Mouse (Mus musculus) embryo, embryonic 11 days (tissue): Measurements from ENCODE around the gene Stk10.

ENCODE experiments used
- DNase-seq: peaks from one replicate; pipeline ENCODE4 v3.0.0-alpha.2; 2015

Stk10 gene

GRCm38 (mm10) chr11:32571103-32571502 is 38.0 kb downstream of the Stk10 start:
- DNase-seq: no peak

- DNase-seq: no peak
Observed at GRCm38 (mm10) chr11:32573669-32574068, 40.6 kb downstream of the Stk10 start.

DNA sequence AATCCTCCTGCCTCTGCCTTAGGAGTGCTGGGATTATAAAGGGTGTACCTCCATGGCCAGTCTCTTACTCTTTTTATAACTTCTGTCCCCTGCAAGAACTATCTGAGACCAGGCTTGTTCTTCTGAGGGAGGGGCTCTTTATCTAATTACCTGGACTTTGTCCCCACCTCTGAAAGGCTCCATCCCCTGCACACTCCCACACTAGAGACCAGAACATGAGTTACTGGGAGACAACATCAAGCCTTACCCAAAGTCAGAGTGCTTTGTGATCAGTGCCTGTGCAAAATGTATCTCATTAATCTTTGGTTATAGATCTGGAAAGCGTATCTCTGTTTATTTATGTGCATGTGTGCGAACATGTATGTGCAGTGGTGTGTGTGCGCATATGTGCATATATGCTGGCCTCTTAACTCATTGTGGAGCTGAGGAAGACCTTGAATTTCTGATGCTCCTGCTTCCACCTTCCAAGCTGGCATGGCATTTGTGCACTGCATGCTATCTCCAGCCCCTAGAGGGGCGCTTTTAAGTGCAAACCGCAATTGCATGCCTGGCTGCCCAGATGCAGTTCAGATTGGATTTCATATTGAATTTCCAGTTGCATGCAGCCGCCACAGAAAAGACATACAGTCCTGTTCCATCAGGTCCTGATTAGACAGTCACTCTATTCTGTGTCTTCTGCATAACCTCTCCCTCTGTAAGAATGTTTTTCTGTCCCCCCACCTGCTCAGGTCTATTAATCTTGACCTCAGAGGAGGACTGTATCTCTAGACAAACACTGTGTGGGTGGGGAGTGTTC is 43.1 kb downstream of the Stk10 start:
- no peak for DNase-seq

GRCm38 (mm10) chr11:32576760-32577050 is 43.6 kb downstream of the Stk10 start:
- DNase-seq: no peak

DNA sequence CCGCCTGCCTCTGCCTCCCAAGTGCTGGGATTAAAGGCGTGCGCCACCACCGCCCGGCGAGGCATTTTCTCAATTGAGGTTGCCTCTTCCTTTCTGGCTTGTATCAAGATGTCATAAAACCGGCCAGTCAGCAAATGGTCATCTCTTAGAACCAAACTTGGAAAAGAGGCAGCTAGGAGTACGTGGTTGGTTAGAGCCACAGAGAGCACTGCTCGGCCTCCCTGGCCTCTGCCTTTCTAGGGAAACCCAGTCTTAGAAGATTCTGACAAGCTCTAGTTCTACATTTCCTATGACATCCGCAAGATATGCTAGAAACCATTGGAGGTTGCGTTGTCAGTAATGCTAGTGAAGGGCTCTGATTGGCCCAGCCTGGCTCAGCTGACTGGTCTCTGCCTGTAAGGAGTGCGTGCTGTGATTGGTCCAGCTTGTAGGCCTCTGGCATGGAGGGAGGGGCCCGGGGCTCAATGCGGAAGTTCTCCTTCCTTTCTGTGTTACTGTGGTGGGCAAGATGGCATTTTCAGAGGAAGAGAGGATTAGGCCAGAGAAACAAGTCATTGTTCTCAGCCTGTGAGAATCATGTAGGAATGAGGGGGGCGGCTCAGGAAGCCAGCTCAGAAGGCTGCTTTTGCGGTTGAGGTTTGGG is 47.3 kb downstream of the Stk10 start:
- no peak for DNase-seq

DNA sequence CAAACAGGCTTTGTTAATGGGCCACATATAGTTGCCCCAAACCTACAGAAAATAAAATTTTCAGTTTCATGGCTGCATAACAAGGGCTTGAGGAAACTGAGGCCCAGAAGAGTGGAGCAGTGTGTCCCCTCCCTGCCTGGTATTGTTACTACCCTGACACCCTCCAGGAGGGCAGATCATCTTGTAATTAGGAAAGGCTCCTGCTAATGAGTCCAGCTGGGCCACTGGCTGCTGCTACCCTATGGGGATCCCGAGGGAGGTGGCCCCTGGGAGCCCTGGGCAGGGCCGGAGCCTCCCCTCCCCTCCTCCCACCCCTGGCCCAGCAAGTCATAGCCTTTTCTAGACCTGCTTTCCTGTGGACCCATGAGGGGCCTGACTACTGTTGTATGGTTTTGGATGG is 47.9 kb downstream of the Stk10 start:
- no peak for DNase-seq

- no peak for DNase-seq
Observed at GRCm38 (mm10) chr11:32582813-32583212, 49.7 kb downstream of the Stk10 start.

- no peak for DNase-seq
Observed at GRCm38 (mm10) chr11:32585996-32586395, 52.9 kb downstream of the Stk10 start.

DNA sequence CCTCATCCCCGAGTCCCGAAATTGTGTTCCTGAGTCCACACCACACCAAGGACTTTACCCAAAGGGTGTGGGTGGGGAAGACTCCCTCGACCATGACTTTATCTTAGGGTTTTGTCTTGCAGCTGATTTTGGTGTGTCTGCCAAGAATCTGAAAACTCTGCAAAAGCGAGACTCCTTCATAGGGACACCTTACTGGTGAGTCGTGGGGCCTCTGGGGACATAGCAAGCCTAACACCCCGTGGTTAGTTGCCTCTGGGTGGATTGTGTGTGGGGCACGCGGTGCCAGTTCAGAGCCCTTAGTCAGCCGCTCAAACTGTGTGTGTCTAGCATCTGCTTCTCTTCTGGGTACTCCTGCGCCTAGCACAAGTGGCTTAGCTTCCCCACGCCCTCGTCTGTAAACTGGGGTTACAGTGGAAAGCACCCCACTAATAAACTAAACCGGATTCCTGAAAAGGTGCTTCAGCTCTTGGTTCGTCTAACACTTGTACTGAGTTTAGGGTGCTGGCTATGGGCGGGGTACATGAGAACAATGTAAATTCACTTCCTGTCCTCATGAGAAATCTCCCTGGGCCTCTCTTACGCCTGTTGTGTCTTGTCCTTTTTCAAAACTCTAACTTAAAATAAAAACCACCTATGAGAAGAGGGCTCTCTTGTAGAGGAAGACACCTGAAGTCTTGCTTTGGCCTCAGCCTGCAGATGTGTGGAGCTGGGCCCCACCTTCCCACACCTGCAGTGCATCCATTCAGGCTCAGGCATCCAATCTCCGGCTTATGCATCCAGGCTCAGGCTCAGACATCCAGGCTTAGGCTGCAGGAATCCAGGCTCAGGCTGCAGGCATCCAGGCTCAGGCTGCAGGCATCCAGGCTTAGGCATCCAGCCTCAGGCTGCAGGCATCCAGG is 54.3 kb downstream of the Stk10 start:
- no peak for DNase-seq

- peak; percentile 86 for DNase-seq
Observed at GRCm38 (mm10) chr11:32588090-32588891, 55.2 kb downstream of the Stk10 start.

- no peak for DNase-seq
Observed at GRCm38 (mm10) chr11:32588892-32589172, 55.7 kb downstream of the Stk10 start.

- no peak for DNase-seq
Observed at GRCm38 (mm10) chr11:32589201-32589600, 56.1 kb downstream of the Stk10 start.

DNA sequence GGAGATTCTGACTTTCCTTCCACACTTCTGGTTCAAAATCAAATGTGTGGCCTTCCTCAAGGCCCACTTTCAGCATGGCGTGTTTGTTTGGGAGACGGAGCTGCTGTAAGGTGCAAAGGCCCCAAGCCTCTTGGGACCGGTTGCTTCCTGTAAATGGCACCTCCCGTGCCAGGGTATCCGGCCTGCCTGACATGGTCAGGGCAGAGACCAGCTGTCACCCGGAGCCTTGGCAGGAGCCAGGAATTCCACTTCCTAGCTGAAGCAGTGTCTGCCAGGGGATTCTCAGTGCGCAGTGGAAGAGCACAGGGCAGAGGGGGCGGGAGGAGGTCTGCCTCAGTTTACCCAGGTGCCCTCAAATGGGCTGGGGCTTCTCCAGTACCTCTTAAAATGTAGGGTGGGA is 56.7 kb downstream of the Stk10 start:
- no peak for DNase-seq

GRCm38 (mm10) chr11:32590205-32590604 is 57.1 kb downstream of the Stk10 start:
- no peak for DNase-seq

GRCm38 (mm10) chr11:32591921-32592850 is 59.1 kb downstream of the Stk10 start:
- no peak for DNase-seq

GRCm38 (mm10) chr11:32593081-32593480 is 60.0 kb downstream of the Stk10 start:
- DNase-seq: no peak

DNA sequence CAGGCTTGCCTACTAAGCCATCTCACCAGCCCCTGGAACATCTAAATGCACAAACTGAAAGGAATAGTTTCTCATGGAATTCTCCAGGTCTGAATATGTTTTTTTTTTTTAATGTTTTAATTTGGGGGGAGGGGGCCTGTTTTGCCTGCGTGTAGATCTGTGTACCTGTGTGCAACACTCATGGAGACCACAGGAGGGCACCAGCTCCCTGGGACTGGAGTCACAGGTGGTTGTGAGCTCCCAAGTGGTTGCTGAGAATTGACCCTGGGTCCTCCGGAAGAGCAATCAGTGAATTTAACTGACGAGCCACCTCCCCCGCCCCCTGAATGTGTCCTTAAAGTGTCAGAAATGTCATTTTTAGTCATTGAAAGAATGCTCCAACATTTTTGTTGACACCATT is 61.0 kb downstream of the Stk10 start:
- DNase-seq: no peak

DNA sequence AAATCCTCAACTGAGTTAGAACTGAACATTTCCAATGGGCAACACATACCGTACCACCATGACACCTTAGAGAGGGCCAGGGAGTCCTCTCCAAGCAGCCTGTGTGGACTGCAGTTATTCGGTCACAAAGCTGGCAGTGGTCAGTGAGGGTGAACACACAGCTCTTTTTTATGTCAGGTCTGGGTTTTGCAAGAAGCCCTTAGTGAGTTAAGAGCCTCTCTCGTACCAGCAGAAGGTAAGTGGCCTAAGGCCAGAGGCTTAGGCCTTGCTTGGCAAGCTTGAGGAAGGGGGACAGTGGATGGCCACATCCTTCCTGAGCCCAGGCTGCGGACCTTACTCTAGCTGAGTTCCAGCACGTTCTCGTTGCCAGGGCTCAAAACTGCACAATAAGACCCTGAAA is 67.3 kb downstream of the Stk10 start:
- no peak for DNase-seq

DNA sequence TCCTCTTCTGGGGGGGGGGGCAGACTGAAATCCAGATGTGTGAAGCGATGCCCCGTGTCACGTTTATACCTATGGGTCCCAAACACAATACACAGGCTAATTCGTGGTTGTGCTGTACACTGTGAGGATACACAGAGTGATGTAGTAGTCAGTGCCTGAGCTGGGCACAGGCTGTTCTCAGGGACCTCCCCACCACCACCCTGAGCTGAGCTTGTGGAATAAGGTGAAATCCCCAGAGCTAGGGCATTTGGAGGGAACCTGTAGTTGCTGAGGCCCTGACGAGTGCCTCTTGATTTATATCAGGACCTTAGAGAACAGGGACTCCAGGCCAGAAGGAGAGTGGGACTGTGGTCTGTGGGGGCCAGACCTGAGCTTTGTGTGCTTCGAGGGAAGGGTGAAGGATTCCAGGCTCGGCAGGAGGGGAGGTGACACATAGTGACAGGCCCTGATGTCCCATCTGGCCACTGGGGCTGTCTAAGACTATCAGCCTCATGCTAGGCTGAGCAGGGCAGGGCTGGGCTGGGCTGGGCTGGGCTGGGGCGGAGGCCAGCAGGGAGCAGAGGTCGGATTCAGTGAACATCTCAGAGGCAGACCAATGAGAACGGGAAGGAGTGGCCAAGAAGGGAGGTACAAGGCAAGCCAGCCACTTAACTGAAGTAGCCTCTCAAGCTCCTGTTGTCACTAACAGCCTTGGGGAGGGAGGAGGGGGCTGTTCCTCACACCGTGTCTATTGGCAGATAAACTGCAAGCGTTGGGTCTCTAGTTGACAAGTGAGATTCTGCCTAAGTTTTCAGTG is 68.6 kb downstream of the Stk10 start:
- peak; percentile 60 for DNase-seq

- no peak for DNase-seq
Observed at GRCm38 (mm10) chr11:32604663-32605062, 71.6 kb downstream of the Stk10 start.
